Mouse (Mus musculus) midbrain, embryonic 11.5 days (tissue): ENCODE measurements at regions not wholly inside any gene's neighbourhood (a gene's known extent, or its start where the extent isn't known, plus 50 kb on each side); places are given as distances from the start of the nearest gene placed in this dataset.

Source experiments
- ATAC-seq: fragments of 200-750 bp; cut with Nextera tagmentation; 2 replicates; pipeline ENCODE4 v1.8.0; 2017; ENCODE audit warnings: moderate TSS enrichment, moderate library complexity; ENCODE audit not compliant: low FRiP score
- DNase-seq: peaks from one replicate; pipeline ENCODE4 v3.0.0; 2015; ENCODE audit warnings: low spot score; ENCODE audit errors: missing footprints
- H3K27ac ChIP-seq: fragments of 300-500 bp; sonication (generic); 2 replicates; pipeline ENCODE4 v1.5.1; 2014; ENCODE audit warnings: low read depth, low read length
- H3K27me3 ChIP-seq: fragments of 300-500 bp; sonication (generic); 2 replicates; pipeline ENCODE4 v1.6.1; 2014; ENCODE audit warnings: mild to moderate bottlenecking, low read length, moderate library complexity, mixed read lengths; ENCODE audit not compliant: control insufficient read depth, insufficient read depth
- H3K36me3 ChIP-seq: fragments of 300-500 bp; sonication (generic); 2 replicates; pipeline ENCODE4 v1.6.1; 2014; ENCODE audit warnings: mild to moderate bottlenecking, low read length, moderate library complexity, mixed read lengths; ENCODE audit not compliant: control insufficient read depth, insufficient read depth
- H3K4me1 ChIP-seq: fragments of 300-500 bp; sonication (generic); 2 replicates; pipeline ENCODE4 v1.6.1; 2014; ENCODE audit warnings: low read length; ENCODE audit not compliant: control insufficient read depth, insufficient read depth
- H3K4me2 ChIP-seq: fragments of 300-500 bp; sonication (generic); 2 replicates; pipeline ENCODE4 v1.6.1; 2014; ENCODE audit warnings: mild to moderate bottlenecking, moderate library complexity
- H3K4me3 ChIP-seq: fragments of 300-500 bp; sonication (generic); 2 replicates; pipeline ENCODE4 v1.5.1; 2014; ENCODE audit warnings: low read depth, low read length
- H3K9ac ChIP-seq: fragments of 300-500 bp; sonication (generic); 2 replicates; pipeline ENCODE4 v1.6.1; 2014; ENCODE audit warnings: low read length
- H3K9me3 ChIP-seq: fragments of 300-500 bp; sonication (generic); 2 replicates; pipeline ENCODE4 v1.6.1; 2016; ENCODE audit warnings: low read length; ENCODE audit not compliant: control insufficient read depth
- WGBS: fragments of 180-500 bp; shearing (Covaris S2); extraction: QIAGEN DNeasy Blood & Tissue Kit; methylation state at CpG from one replicate; pipeline ENCODE4 v1.1.7; 2014; 5-methylcytosine and 5-hydroxymethylcytosine counted together

GRCm38 (mm10) chr13:84059661-84060452 lies 162.2 kb upstream of the Tmem161b start:
- peak overlapping the region; percentile 21 for H3K9ac ChIP-seq

GRCm38 (mm10) chr13:84060453-84060834 lies 161.7 kb upstream of the Tmem161b start:
- H3K9ac ChIP-seq, result peak overlapping the region; percentile 21
- WGBS, result 37% methylated on average over 3 of the region's 3 CpGs
- peak overlapping the region; percentile 96 for H3K27ac ChIP-seq
- no peaks in the 10 kb centered on the region for H3K36me3 ChIP-seq
- ATAC-seq (no peak), DNase-seq (peak; percentile 87)
- no peaks in the 10 kb centered on the region for H3K9me3 ChIP-seq
- no peaks in the 10 kb centered on the region for H3K27me3 ChIP-seq
- H3K4me3 ChIP-seq, result no peak overlapping the region
- H3K4me1 ChIP-seq, result peaks cover 51% of the 10 kb centered on the region
- peak overlapping the region; percentile 29; the same call in 1 of the 2 replicates for H3K4me2 ChIP-seq

More at GRCm38 (mm10) chr13:84059661-84060452, 162.2 kb upstream of the Tmem161b start:
- H3K4me2 ChIP-seq, result peak overlapping the region; percentile 34; the same call in 1 of the 2 replicates
- H3K36me3 ChIP-seq, result no peaks in the 10 kb centered on the region
- peaks cover 49% of the 10 kb centered on the region for H3K4me1 ChIP-seq
- no peaks in the 10 kb centered on the region for H3K9me3 ChIP-seq
- H3K27me3 ChIP-seq, result no peaks in the 10 kb centered on the region
- peak; percentile 90 for ATAC-seq
- DNase-seq, result peak; percentile 96
- H3K27ac ChIP-seq, result peak overlapping the region; percentile 96
- WGBS, result 1% methylated on average over 5 of the region's 5 CpGs
- H3K4me3 ChIP-seq, result no peak overlapping the region

- no peak for ATAC-seq
- H3K4me1 ChIP-seq, result peaks cover 54% of the 10 kb centered on the region
These were observed 161.2 kb upstream of the Tmem161b start for GRCm38 (mm10) chr13:84060906-84061305.

GRCm38 (mm10) chr13:84061820-84062480 lies 160.1 kb upstream of the Tmem161b start:
- DNase-seq, result no peak
- H3K4me2 ChIP-seq, result no peak overlapping the region
- H3K9me3 ChIP-seq, result no peaks in the 10 kb centered on the region
- no peak for ATAC-seq
- peak overlapping the region; percentile 38 for H3K9ac ChIP-seq
- no peaks in the 10 kb centered on the region for H3K36me3 ChIP-seq
- no peak overlapping the region for H3K4me3 ChIP-seq
- 39% methylated on average over 7 of the region's 7 CpGs for WGBS
- H3K4me1 ChIP-seq, result peaks cover 61% of the 10 kb centered on the region
- no peaks in the 10 kb centered on the region for H3K27me3 ChIP-seq
- H3K27ac ChIP-seq, result peak overlapping the region; percentile 51

More at GRCm38 (mm10) chr13:84060906-84061305, 161.2 kb upstream of the Tmem161b start:
- no peak overlapping the region for H3K4me2 ChIP-seq
- H3K4me3 ChIP-seq, result no peak overlapping the region
- peak; percentile 89 for DNase-seq
- H3K9me3 ChIP-seq, result no peaks in the 10 kb centered on the region
- H3K27ac ChIP-seq, result peak overlapping the region; percentile 96
- no peaks in the 10 kb centered on the region for H3K27me3 ChIP-seq
- no peaks in the 10 kb centered on the region for H3K36me3 ChIP-seq
- WGBS, result 54% methylated on average over 3 of the region's 3 CpGs
- no peak overlapping the region for H3K9ac ChIP-seq

GRCm38 (mm10) chr13:84062616-84063015 lies 159.5 kb upstream of the Tmem161b start:
- no peak overlapping the region for H3K4me3 ChIP-seq
- H3K4me1 ChIP-seq, result peaks cover 63% of the 10 kb centered on the region

GRCm38 (mm10) chr13:84063406-84063805 lies 158.7 kb upstream of the Tmem161b start:
- H3K4me2 ChIP-seq, result no peak overlapping the region
- no peak overlapping the region for H3K4me3 ChIP-seq
- H3K27me3 ChIP-seq, result no peaks in the 10 kb centered on the region
- peaks cover 57% of the 10 kb centered on the region for H3K4me1 ChIP-seq
- no peaks in the 10 kb centered on the region for H3K9me3 ChIP-seq
- ATAC-seq (no peak), DNase-seq (no peak)
- H3K9ac ChIP-seq, result no peak overlapping the region
- H3K27ac ChIP-seq, result no peak overlapping the region
- no peaks in the 10 kb centered on the region for H3K36me3 ChIP-seq
- WGBS, result 49% methylated on average over 2 of the region's 2 CpGs

More at GRCm38 (mm10) chr13:84062616-84063015, 159.5 kb upstream of the Tmem161b start:
- no peaks in the 10 kb centered on the region for H3K27me3 ChIP-seq
- WGBS, result 52% methylated on average over 2 of the region's 2 CpGs
- DNase-seq (no peak), ATAC-seq (no peak)
- peak overlapping the region; percentile 59 for H3K27ac ChIP-seq
- H3K36me3 ChIP-seq, result no peaks in the 10 kb centered on the region
- no peaks in the 10 kb centered on the region for H3K9me3 ChIP-seq
- H3K4me2 ChIP-seq, result no peak overlapping the region
- H3K9ac ChIP-seq, result peak overlapping the region; percentile 20; the same call in 1 of the 2 replicates

- Histone ChIP-seq H3K9me3 (no peaks in the 10 kb centered on the region), H3K4me2 (no peak overlapping the region), H3K36me3 (no peaks in the 10 kb centered on the region), H3K27me3 (no peaks in the 10 kb centered on the region), H3K9ac (no peak overlapping the region), H3K4me3 (no peak overlapping the region), H3K27ac (peak overlapping the region; percentile 35; the same call in 1 of the 2 replicates), H3K4me1 (peaks cover 53% of the 10 kb centered on the region)
- no peak for ATAC-seq
- WGBS, result 61% methylated on average over 5 of the region's 5 CpGs
- DNase-seq, result no peak
These were observed 157.7 kb upstream of the Tmem161b start for GRCm38 (mm10) chr13:84064291-84064940.

- H3K27me3 ChIP-seq, result no peaks in the 10 kb centered on the region
- ATAC-seq (peak; percentile 82), DNase-seq (peak; percentile 89)
- 33% methylated on average over 8 of the region's 8 CpGs for WGBS
- H3K4me3 ChIP-seq, result no peak overlapping the region
- H3K9me3 ChIP-seq, result no peaks in the 10 kb centered on the region
- H3K4me1 ChIP-seq, result peaks cover 49% of the 10 kb centered on the region
- H3K9ac ChIP-seq, result no peak overlapping the region
- peak overlapping the region; percentile 1; the same call in 1 of the 2 replicates for H3K4me2 ChIP-seq
- peak overlapping the region; percentile 55; the same call in 1 of the 2 replicates for H3K27ac ChIP-seq
- no peaks in the 10 kb centered on the region for H3K36me3 ChIP-seq
These were observed 156.7 kb upstream of the Tmem161b start for GRCm38 (mm10) chr13:84065256-84065898.
